ENCODE assay signal across 12 mouse cellular contexts in the genomic region with DNA sequence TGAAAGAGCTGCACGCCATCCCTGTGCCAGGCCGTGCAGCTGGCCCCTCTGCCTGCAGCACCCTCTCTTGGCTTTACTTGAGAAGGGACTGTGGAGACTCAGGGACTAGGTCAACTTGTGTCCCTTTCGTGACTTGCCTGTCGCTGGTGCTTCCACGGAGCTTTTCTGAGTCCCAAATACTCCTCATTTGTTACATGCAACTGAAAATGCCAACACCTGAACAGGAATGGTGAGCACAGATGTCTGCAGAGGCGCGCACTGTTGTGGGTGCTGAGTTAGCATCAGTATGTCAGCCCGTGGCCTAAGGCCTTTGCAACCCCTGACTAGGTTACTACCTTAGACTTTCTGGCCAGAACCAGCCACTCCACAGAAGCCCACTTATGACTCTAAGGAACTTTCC. TPM values are rescaled to one million over a fixed set of nuclear protein-coding genes. Genes with fewer than 3 reads are reported as not detected.
A peak's percentile ranks its signal among the peaks of the same experiment; 100 is the strongest.
DNase-seq lines count a peak whose midpoint lies in the region; ATAC-seq lines count a peak whose summit lies in the region.
"Had no signal": no experiment of that assay in that cellular context is flagged by ENCODE, and none has a peak within 500 bp of the region (broad histone marks: within the 10 kb centered on the region; RNA-seq: fewer than 3 reads in every experiment).

No protein-coding gene starts in this region.

- ATAC-seq in cerebellum, adult (ENCODE audit: insufficient number of reproducible peaks, low FRiP score, low TSS enrichment): 0 out of 2 replicates have a peak, but pooled peaks have one; percentile 3
- ATAC-seq in heart, embryonic 14.5 days (ENCODE audit: insufficient number of reproducible peaks, insufficient read depth, low FRiP score, low read depth): no peak
- ATAC-seq in midbrain, embryonic 11.5 days (ENCODE audit: low FRiP score): no peak
- 0 out of 2 replicates have a peak, but pooled peaks have one; percentile 23 for ATAC-seq in neural tube, embryonic 15.5 days (ENCODE audit: low FRiP score)

- H3K27me3 ChIP-seq in heart, embryonic 14.5 days (ENCODE audit: control insufficient read depth, insufficient read depth, low read length): no peaks in the 10 kb centered on the region
- no peaks in the 10 kb centered on the region for H3K27me3 ChIP-seq in midbrain, embryonic 10.5 days (ENCODE audit: low read depth, poor library complexity, severe bottlenecking)
- no peaks in the 10 kb centered on the region for H3K27me3 ChIP-seq in midbrain, embryonic 11.5 days (ENCODE audit: control insufficient read depth, insufficient read depth, low read length)
- H3K27me3 ChIP-seq in neural tube, embryonic 15.5 days (replicated peaks): no peaks in the 10 kb centered on the region

- intact Hi-C loops in heart, postnatal 25 days (cut with DNase I): loop anchor here (2.0 to 10.0 kb wide), 4 partner anchors 127 to 705 kb away; partner anchors contain the start of genes Gtf2e1 and Rabl3

- peak overlapping the region; percentile 22; the same call in 1 of the 2 replicates for H3K4me2 ChIP-seq in heart, embryonic 14.5 days (ENCODE audit: low read length)
- no peak overlapping the region for H3K4me2 ChIP-seq in midbrain, embryonic 11.5 days
- H3K4me2 ChIP-seq in neural tube, embryonic 15.5 days: no peak overlapping the region

- H3K36me3 ChIP-seq in heart, embryonic 14.5 days (ENCODE audit: control insufficient read depth, insufficient read depth, low read length): peaks cover 39% of the 10 kb centered on the region
- peaks cover 28% of the 10 kb centered on the region for H3K36me3 ChIP-seq in midbrain, embryonic 10.5 days
- H3K36me3 ChIP-seq in midbrain, embryonic 11.5 days (ENCODE audit: control insufficient read depth, insufficient read depth, low read length): no peaks in the 10 kb centered on the region
- no peaks in the 10 kb centered on the region for H3K36me3 ChIP-seq in neural tube, embryonic 15.5 days

- WGBS in heart, embryonic 14.5 days: 77% methylated on average over 8 of the region's 8 CpGs
- 91% methylated on average over 8 of the region's 8 CpGs for WGBS in midbrain, embryonic 10.5 days
- WGBS in midbrain, embryonic 11.5 days: 94% methylated on average over 8 of the region's 8 CpGs
- 91% methylated on average over 8 of the region's 8 CpGs for WGBS in neural tube, embryonic 15.5 days

- peaks cover 24 to 56% of the 10 kb centered on the region in 2 experiments for H3K4me1 ChIP-seq in heart, embryonic 14.5 days (ENCODE audit: control insufficient read depth in 2 of 2, insufficient read depth in 2 of 2, low read length in 2 of 2)
- H3K4me1 ChIP-seq in midbrain, embryonic 10.5 days: peaks cover 58% of the 10 kb centered on the region
- peaks cover 21% of the 10 kb centered on the region for H3K4me1 ChIP-seq in midbrain, embryonic 11.5 days (ENCODE audit: control insufficient read depth, insufficient read depth, low read length)
- peaks cover 47% of the 10 kb centered on the region for H3K4me1 ChIP-seq in neural tube, embryonic 15.5 days

- no peaks in the 10 kb centered on the region for H3K9me3 ChIP-seq in heart, embryonic 14.5 days (ENCODE audit: control insufficient read depth, low read length)
- H3K9me3 ChIP-seq in midbrain, embryonic 10.5 days (replicated peaks): no peaks in the 10 kb centered on the region
- no peaks in the 10 kb centered on the region for H3K9me3 ChIP-seq in midbrain, embryonic 11.5 days (ENCODE audit: control insufficient read depth, low read length)
- no peaks in the 10 kb centered on the region for H3K9me3 ChIP-seq in neural tube, embryonic 15.5 days (replicated peaks)
- H3K9me3 ChIP-seq: forebrain, embryonic 10.5 days; G1E had no signal

- peak overlapping the region; percentile 60; the same call in 1 of the 2 replicates for H3K9ac ChIP-seq in heart, embryonic 14.5 days (ENCODE audit: low read length)
- H3K9ac ChIP-seq in midbrain, embryonic 11.5 days (ENCODE audit: low read length): no peak overlapping the region
- no peak overlapping the region for H3K9ac ChIP-seq in neural tube, embryonic 15.5 days (replicated peaks)

- H3K27ac ChIP-seq in heart, embryonic 14.5 days (replicated peaks in 1 of 2; ENCODE audit: control insufficient read depth in 1 of 2, insufficient read depth in 1 of 2, low read depth in 2 of 2, low read length in 2 of 2): peak overlapping the region; percentile 83 to 88
- peak overlapping the region; percentile 28 for H3K27ac ChIP-seq in midbrain, embryonic 10.5 days (replicated peaks)
- H3K27ac ChIP-seq in midbrain, embryonic 11.5 days (ENCODE audit: low read depth, low read length): no peak overlapping the region
- peak overlapping the region; percentile 83 for H3K27ac ChIP-seq in neural tube, embryonic 15.5 days (replicated peaks)
- H3K27ac ChIP-seq: forebrain, embryonic 10.5 days had no signal

- no peak for DNase-seq in cerebellum, adult 8-10 months
- no peak for DNase-seq in heart, postnatal 25 days (ENCODE audit: low spot score)
- DNase-seq in midbrain, embryonic 10.5 days (ENCODE audit: low spot score): no peak
- DNase-seq in midbrain, embryonic 11.5 days (ENCODE audit: low spot score, missing footprints): no peak
- DNase-seq in right cerebral cortex, postnatal 14 days: no peak

- H3K4me3 ChIP-seq in heart, embryonic 14.5 days (ENCODE audit: control insufficient read depth in 1 of 2, insufficient read depth in 1 of 2, low read depth in 1 of 2, low read length in 2 of 2): no peak overlapping the region
- H3K4me3 ChIP-seq in midbrain, embryonic 10.5 days: no peak overlapping the region
- H3K4me3 ChIP-seq in midbrain, embryonic 11.5 days (ENCODE audit: low read depth, low read length): no peak overlapping the region
- no peak overlapping the region for H3K4me3 ChIP-seq in neural tube, embryonic 15.5 days (replicated peaks)
- H3K4me3 ChIP-seq: forebrain, embryonic 10.5 days had no signal

RNA-seq across cellular contexts. Expression of gene Fstl1, which starts 35.2 kb away (rescaled TPM):
- polyA plus RNA-seq in heart, embryonic 14.5 days (2014; fragmentation: Nextera tagmentation; extraction: Ambion mirVana): 537 and 600 TPM in 2 replicates
- 100 to 1,000 TPM; 107 to 122 TPM for total RNA-seq in heart, postnatal 25 days (2021)
- 168 and 195 TPM in 2 replicates for polyA plus RNA-seq in midbrain, embryonic 10.5 days (2016; fragmentation: Nextera tagmentation; extraction: Ambion mirVana)
- 199 and 211 TPM in 2 replicates for polyA plus RNA-seq in midbrain, embryonic 11.5 days (2014; fragmentation: Nextera tagmentation; extraction: Ambion mirVana)
- polyA plus RNA-seq in neural tube, embryonic 15.5 days (2015; fragmentation: Nextera tagmentation; extraction: Ambion mirVana): 123 and 145 TPM in 2 replicates

RNA-seq across cellular contexts. Expression of gene Gm36028, which starts 49.1 kb away (rescaled TPM):
- polyA plus RNA-seq in heart, embryonic 14.5 days (2014; fragmentation: Nextera tagmentation; extraction: Ambion mirVana): 3.3 and 4.9 TPM in 2 replicates
- total RNA-seq in heart, postnatal 25 days (2021): under 1 TPM; 0.44 to 0.53 TPM
- 0.25 and 0.34 TPM in 2 replicates for polyA plus RNA-seq in midbrain, embryonic 10.5 days (2016; fragmentation: Nextera tagmentation; extraction: Ambion mirVana)
- 0.12 and 0.15 TPM in 2 replicates for polyA plus RNA-seq in midbrain, embryonic 11.5 days (2014; fragmentation: Nextera tagmentation; extraction: Ambion mirVana)
- 0.15 TPM in 1 of 2 replicates, not detected in the other for polyA plus RNA-seq in neural tube, embryonic 15.5 days (2015; fragmentation: Nextera tagmentation; extraction: Ambion mirVana)
- total RNA-seq: layer of hippocampus, postnatal 10 days had no signal
- polyA plus RNA-seq: G1E; stomach, embryonic 14.5 days had no signal

RNA-seq across cellular contexts. Expression of gene Lrrc58, which starts 56.3 kb away (rescaled TPM):
- polyA plus RNA-seq in heart, embryonic 14.5 days (2014; fragmentation: Nextera tagmentation; extraction: Ambion mirVana): 41.8 and 42.6 TPM in 2 replicates
- 10 to 100 TPM; 64.0 to 70.1 TPM for total RNA-seq in heart, postnatal 25 days (2021)
- 52.5 and 53.3 TPM in 2 replicates for polyA plus RNA-seq in midbrain, embryonic 10.5 days (2016; fragmentation: Nextera tagmentation; extraction: Ambion mirVana)
- polyA plus RNA-seq in midbrain, embryonic 11.5 days (2014; fragmentation: Nextera tagmentation; extraction: Ambion mirVana): 49.8 and 53.1 TPM in 2 replicates
- polyA plus RNA-seq in neural tube, embryonic 15.5 days (2015; fragmentation: Nextera tagmentation; extraction: Ambion mirVana): 45.3 and 46.1 TPM in 2 replicates

Comparison
In these comparisons a context has a peak if more than half of its experiments do, and no peak if none do; other contexts are left out.
1. ATAC-seq: peak in cerebellum, adult (single experiment) and neural tube, embryonic 15.5 days (single experiment); none in heart, embryonic 14.5 days (single experiment) and midbrain, embryonic 11.5 days (single experiment).